In genomic region chr9:77918961-77919670, GRCm38 (mm10) we compare ENCODE assay signal across 9 mouse cellular contexts. TPM values are rescaled to one million over a fixed set of nuclear protein-coding genes. Genes with fewer than 3 reads are reported as not detected.
DNase-seq lines count a peak whose midpoint lies in the region; ATAC-seq and TF ChIP-seq lines count a peak whose summit lies in the region.
"Had no signal": no experiment of that assay in that cellular context is flagged by ENCODE, and none has a peak within 500 bp of the region (broad histone marks: within the 10 kb centered on the region; RNA-seq: fewer than 3 reads in every experiment).

No protein-coding gene starts in this region.

- 69% methylated on average over 5 of the region's 5 CpGs for WGBS in embryonic facial prominence, embryonic 14.5 days
- WGBS in hindbrain, embryonic 13.5 days, result 84% methylated on average over 5 of the region's 5 CpGs
- WGBS in macrophage (ENCODE audit: missing documents), result 31% methylated on average over 5 of the region's 5 CpGs

- peaks cover 64% of the 10 kb centered on the region for H3K79me2 ChIP-seq in macrophage (ENCODE audit: inconsistent target)

- no peak for TF ChIP-seq CTCF in layer of hippocampus, adult 2 months (conservative IDR thresholded peaks at IDR 0.05)

- H3K4me3 ChIP-seq in layer of hippocampus, adult 2 months, result peak overlapping the region; percentile 10; the same call in 1 of the 2 replicates
- no peak overlapping the region for H3K4me3 ChIP-seq in embryonic facial prominence, embryonic 14.5 days (ENCODE audit: low read depth, low read length)
- H3K4me3 ChIP-seq in hindbrain, embryonic 13.5 days, result peak overlapping the region; percentile 91; the same call in 1 of the 2 replicates
- H3K4me3 ChIP-seq in macrophage (ENCODE audit: inconsistent target), result peak overlapping the region; percentile 62; the same call in 1 of the 2 replicates

- intact Hi-C loops in left cerebral cortex, postnatal 36 days (cut with DNase I), result loop anchor here (5.0 kb wide), 2 partner anchors 48 to 73 kb away; no protein-coding TSS in a partner anchor

- no peak overlapping the region for H3K9ac ChIP-seq in embryonic facial prominence, embryonic 14.5 days (ENCODE audit: low read depth, low read length)
- peak overlapping the region; percentile 90; the same call in 1 of the 2 replicates for H3K9ac ChIP-seq in hindbrain, embryonic 13.5 days

- DNase-seq in layer of hippocampus, adult 2 months (ENCODE audit: low spot score in 2 of 2), result no peak
- DNase-seq in layer of hippocampus, postnatal 10 days (ENCODE audit: low spot score in 2 of 2), result no peak
- DNase-seq in embryonic facial prominence, embryonic 14.5 days (ENCODE audit: low spot score), result no peak
- no peak for DNase-seq in left cerebral cortex, postnatal 36 days (ENCODE audit: low spot score in 2 of 2)
- DNase-seq in frontal cortex, postnatal 25 days (ENCODE audit: low spot score in 2 of 2), result no peak
- no peak for DNase-seq in gastrocnemius, postnatal 10 days

- peaks cover 12% of the 10 kb centered on the region; the same call in 1 of the 2 replicates for H3K4me1 ChIP-seq in embryonic facial prominence, embryonic 14.5 days (ENCODE audit: control insufficient read depth, insufficient read depth, low read length)
- peaks cover 37% of the 10 kb centered on the region for H3K4me1 ChIP-seq in hindbrain, embryonic 13.5 days (replicated peaks)

- no peaks in the 10 kb centered on the region for H3K27me3 ChIP-seq in embryonic facial prominence, embryonic 14.5 days (replicated peaks; ENCODE audit: control insufficient read depth, insufficient read depth, low read length)
- no peaks in the 10 kb centered on the region for H3K27me3 ChIP-seq in hindbrain, embryonic 13.5 days
- H3K27me3 ChIP-seq: embryonic facial prominence, embryonic 15.5 days had no signal

- H3K27ac ChIP-seq in layer of hippocampus, adult 2 months, result 0 out of 2 replicates have a peak overlapping the region, but pooled peaks have one; percentile 18
- no peak overlapping the region for H3K27ac ChIP-seq in embryonic facial prominence, embryonic 14.5 days (replicated peaks; ENCODE audit: low read depth, low read length)
- no peak overlapping the region for H3K27ac ChIP-seq in hindbrain, embryonic 13.5 days
- H3K27ac ChIP-seq in macrophage, result no peak overlapping the region
- H3K27ac ChIP-seq: embryonic facial prominence, embryonic 15.5 days had no signal

- H3K4me2 ChIP-seq in embryonic facial prominence, embryonic 14.5 days (ENCODE audit: low read depth, low read length), result peak overlapping the region; percentile 76
- peak overlapping the region; percentile 83 for H3K4me2 ChIP-seq in hindbrain, embryonic 13.5 days

- ATAC-seq in embryonic facial prominence, embryonic 14.5 days (ENCODE audit: low read depth), result no peak
- no peak for ATAC-seq in hindbrain, embryonic 13.5 days (ENCODE audit: low FRiP score)

- H3K36me3 ChIP-seq in embryonic facial prominence, embryonic 14.5 days (ENCODE audit: control insufficient read depth, insufficient read depth, low read length), result no peaks in the 10 kb centered on the region
- no peaks in the 10 kb centered on the region for H3K36me3 ChIP-seq in hindbrain, embryonic 13.5 days
- H3K36me3 ChIP-seq in macrophage (ENCODE audit: inconsistent target), result no peaks in the 10 kb centered on the region
- H3K36me3 ChIP-seq: embryonic facial prominence, embryonic 15.5 days had no signal

- H3K9me3 ChIP-seq in embryonic facial prominence, embryonic 14.5 days (ENCODE audit: control insufficient read depth, low read length), result no peaks in the 10 kb centered on the region
- no peaks in the 10 kb centered on the region for H3K9me3 ChIP-seq in hindbrain, embryonic 13.5 days
- H3K9me3 ChIP-seq: embryonic facial prominence, embryonic 15.5 days had no signal

RNA-seq across cellular contexts. Expression of gene Elovl5, which starts 2.0 kb away (rescaled TPM):
- 10 to 100 TPM; 60.4 to 67.3 TPM for total RNA-seq in layer of hippocampus, adult 2 months (2021)
- 10 to 100 TPM; 85.5 to 89.5 TPM for total RNA-seq in layer of hippocampus, postnatal 10 days (2021)
- polyA plus RNA-seq in embryonic facial prominence, embryonic 14.5 days (2014; fragmentation: Nextera tagmentation; extraction: Ambion mirVana), result 73.0 and 74.2 TPM in 2 replicates
- 56.6 and 58.5 TPM in 2 replicates for polyA plus RNA-seq in hindbrain, embryonic 13.5 days (2015; fragmentation: Nextera tagmentation; extraction: Ambion mirVana)
- total RNA-seq in macrophage (2018; cell fraction: chromatin; rRNA removed), result 10 to 100 TPM in 20 of 26 experiments, 1 to 10 TPM in 6; 3.0 to 49.2 (median 12.9) TPM
- total RNA-seq in macrophage (2018; cell fraction: cytosol; rRNA removed), result 10 to 100 TPM; 45.7 to 71.4 (median 58.8) TPM
- 10 to 100 TPM; 11.3 to 81.3 (median 49.1) TPM for total RNA-seq in macrophage (2018; cell fraction: nucleus; rRNA removed)
- polyA plus RNA-seq in macrophage (2018), result 48.8 to 74.3 TPM (median 57.9 TPM) in 3 replicates
- total RNA-seq in left cerebral cortex, postnatal 36 days (2021), result 10 to 100 TPM; 62.2 to 68.7 TPM
- 10 to 100 TPM; 26.5 to 27.0 TPM for total RNA-seq in gastrocnemius, postnatal 10 days (2021)
